Mouse (Mus musculus) heart, embryonic 14.5 days (tissue): ENCODE data around the gene Sik3. TPM values are rescaled to one million over a fixed set of nuclear protein-coding genes. Genes with fewer than 3 reads are reported as not detected.
A peak's percentile ranks its signal among the peaks of the same experiment; 100 is the strongest.

Experiments used
- ATAC-seq: fragments of 200-750 bp; cut with Nextera tagmentation; 2 replicates; pipeline ENCODE4 v1.8.0; 2017; ENCODE audit warnings: low read depth, moderate TSS enrichment; ENCODE audit not compliant: insufficient number of reproducible peaks, insufficient read depth, low FRiP score
- H3K27ac ChIP-seq, 2 experiments: fragments of 200-500 bp in 1 of 2; fragments of 300-500 bp in 1 of 2; sonication (generic) in 1 of 2; replicated peaks in 1 of 2; 2 replicates each; pipeline ENCODE4 v1.5.1; 2012 to 2014; ENCODE audit warnings: low read depth in 2 of 2, low read length in 2 of 2, control low read depth in 1 of 2, mild to moderate bottlenecking in 1 of 2, mixed read lengths in 1 of 2; ENCODE audit not compliant: control insufficient read depth in 1 of 2, insufficient read depth in 1 of 2
- H3K27me3 ChIP-seq: fragments of 300-500 bp; sonication (generic); 2 replicates; pipeline ENCODE4 v1.6.1; 2014; ENCODE audit warnings: mild to moderate bottlenecking, low read length, control low read depth; ENCODE audit not compliant: control insufficient read depth, insufficient read depth
- H3K36me3 ChIP-seq: fragments of 300-500 bp; sonication (generic); 2 replicates; pipeline ENCODE4 v1.6.1; 2014; ENCODE audit warnings: mild to moderate bottlenecking, control low read depth, low read length, mixed read lengths; ENCODE audit not compliant: control insufficient read depth, insufficient read depth
- H3K4me1 ChIP-seq, 2 experiments: fragments of 200-500 bp in 1 of 2; fragments of 300-500 bp in 1 of 2; sonication (generic) in 1 of 2; 2 replicates each; pipeline ENCODE4 v1.6.1; 2012 to 2014; ENCODE audit warnings: low read length in 2 of 2, control low read depth in 1 of 2, mixed read lengths in 1 of 2; ENCODE audit not compliant: control insufficient read depth in 2 of 2, insufficient read depth in 2 of 2
- H3K4me2 ChIP-seq: fragments of 300-500 bp; sonication (generic); 2 replicates; pipeline ENCODE4 v1.6.1; 2014; ENCODE audit warnings: mild to moderate bottlenecking, low read length
- H3K4me3 ChIP-seq, 2 experiments: fragments of 200-500 bp in 1 of 2; fragments of 300-500 bp in 1 of 2; sonication (generic) in 1 of 2; 2 replicates each; pipeline ENCODE4 v1.5.1; 2012 to 2014; ENCODE audit warnings: low read length in 2 of 2, mild to moderate bottlenecking in 2 of 2, control low read depth in 1 of 2, low read depth in 1 of 2, moderate library complexity in 1 of 2; ENCODE audit not compliant: control insufficient read depth in 1 of 2, insufficient read depth in 1 of 2
- H3K9ac ChIP-seq: fragments of 300-500 bp; sonication (generic); 2 replicates; pipeline ENCODE4 v1.6.1; 2014; ENCODE audit warnings: mild to moderate bottlenecking, low read length
- H3K9me3 ChIP-seq: fragments of 300-500 bp; sonication (generic); 2 replicates; pipeline ENCODE4 v1.6.1; 2016; ENCODE audit warnings: low read length, control low read depth; ENCODE audit not compliant: control insufficient read depth
- whole genome bisulfite sequencing: fragments of 180-500 bp; shearing (Covaris S2); extraction: QIAGEN DNeasy Blood & Tissue Kit; methylation state at CpG from one replicate; pipeline ENCODE4 v1.1.7; 2014; 5-methylcytosine and 5-hydroxymethylcytosine counted together
- polyA plus RNA-seq: library from polyadenylated mRNA; unstranded; fragments of >200 nt; fragmentation: Nextera tagmentation; extraction: Ambion mirVana; gene quantifications from 2 replicates; pipeline ENCODE4 v1.2.1, GENCODE M21; 2014

The Sik3 gene
- polyA plus RNA-seq, 1 experiment from 2014 or later: 14.1 TPM

- no peak for ATAC-seq
- WGBS: 84% methylated on average over 7 of the region's 7 CpGs
- Histone ChIP-seq H3K4me2 (no peak overlapping the region), H3K27me3 (no peaks in the 10 kb centered on the region), H3K4me3 (no peak overlapping the region), H3K27ac (no peak overlapping the region), H3K4me1 (peaks cover 0 to 2% of the 10 kb centered on the region in 2 experiments; a peak in 1 of 4 replicates), H3K9me3 (no peaks in the 10 kb centered on the region), H3K9ac (no peak overlapping the region), H3K36me3 (no peaks in the 10 kb centered on the region)
Measured at GRCm38 (mm10) chr9:46256177-46256576, 243.6 kb downstream of the Sik3 start.

GRCm38 (mm10) chr9:46256658-46257385, 244.2 kb downstream of the Sik3 start:
- Histone ChIP-seq H3K4me1 (peaks cover 0 to 2% of the 10 kb centered on the region in 2 experiments; a peak in 1 of 4 replicates), H3K4me2 (no peak overlapping the region), H3K4me3 (no peak overlapping the region), H3K27me3 (no peaks in the 10 kb centered on the region), H3K9me3 (no peaks in the 10 kb centered on the region), H3K9ac (no peak overlapping the region), H3K36me3 (no peaks in the 10 kb centered on the region), H3K27ac (peak overlapping the region in 1 of 2 experiments; percentile 60; a peak in 2 of 4 replicates)
- WGBS: 77% methylated on average over 10 of the region's 10 CpGs
- no peak for ATAC-seq

- Histone ChIP-seq H3K9ac (no peak overlapping the region), H3K9me3 (no peaks in the 10 kb centered on the region), H3K4me1 (peaks cover 0 to 2% of the 10 kb centered on the region in 2 experiments; a peak in 1 of 4 replicates), H3K4me2 (no peak overlapping the region), H3K27ac (peak overlapping the region in 1 of 2 experiments; percentile 76; a peak in 3 of 4 replicates), H3K36me3 (no peaks in the 10 kb centered on the region), H3K4me3 (no peak overlapping the region), H3K27me3 (no peaks in the 10 kb centered on the region)
- WGBS: 79% methylated on average over 3 of the region's 3 CpGs
- ATAC-seq: peak; percentile 62; the same call in 1 of the 2 replicates
Measured at GRCm38 (mm10) chr9:46257546-46257945, 244.9 kb downstream of the Sik3 start.

- H3K9me3 ChIP-seq: no peaks in the 10 kb centered on the region
- peaks cover 0 to 2% of the 10 kb centered on the region in 2 experiments; a peak in 1 of 4 replicates for H3K4me1 ChIP-seq
- no peak overlapping the region for H3K4me2 ChIP-seq
- H3K9ac ChIP-seq: no peak overlapping the region
- H3K27ac ChIP-seq: no peak overlapping the region
- ATAC-seq: no peak
- 79% methylated on average over 6 of the region's 6 CpGs for WGBS
- H3K36me3 ChIP-seq: no peaks in the 10 kb centered on the region
- H3K27me3 ChIP-seq: no peaks in the 10 kb centered on the region
- no peak overlapping the region for H3K4me3 ChIP-seq
Measured at GRCm38 (mm10) chr9:46259111-46259510, 246.5 kb downstream of the Sik3 start.

GRCm38 (mm10) chr9:46261131-46261530, 248.5 kb downstream of the Sik3 start:
- Histone ChIP-seq H3K9ac (no peak overlapping the region), H3K27ac (no peak overlapping the region), H3K4me2 (no peak overlapping the region), H3K4me1 (peaks cover 0 to 2% of the 10 kb centered on the region in 2 experiments; a peak in 1 of 4 replicates), H3K9me3 (no peaks in the 10 kb centered on the region), H3K27me3 (no peaks in the 10 kb centered on the region), H3K36me3 (no peaks in the 10 kb centered on the region), H3K4me3 (no peak overlapping the region)
- WGBS: 86% methylated on average over 7 of the region's 7 CpGs
- ATAC-seq: no peak

- no peaks in the 10 kb centered on the region for H3K9me3 ChIP-seq
- ATAC-seq: no peak
Measured at GRCm38 (mm10) chr9:46268343-46268873, 255.8 kb downstream of the Sik3 start, which contains the start of gene Apoa5. TSS of gene Apoa5 (plus strand) at chr9:46268633.

GRCm38 (mm10) chr9:46269125-46269524, 256.5 kb downstream of the Sik3 start:
- Histone ChIP-seq H3K27ac (no peak overlapping the region), H3K9me3 (no peaks in the 10 kb centered on the region), H3K36me3 (no peaks in the 10 kb centered on the region), H3K4me1 (peaks cover 4 to 7% of the 10 kb centered on the region in 2 experiments; a peak in 2 of 4 replicates), H3K4me3 (no peak overlapping the region), H3K27me3 (peaks cover 33% of the 10 kb centered on the region), H3K4me2 (no peak overlapping the region), H3K9ac (no peak overlapping the region)
- WGBS: 86% methylated on average over 5 of the region's 5 CpGs
- no peak for ATAC-seq

More at GRCm38 (mm10) chr9:46268343-46268873, 255.8 kb downstream of the Sik3 start, which contains the start of gene Apoa5:
- Histone ChIP-seq H3K9ac (no peak within 1 kb of the TSS), H3K27me3 (peaks cover 33% of the 10 kb centered on the region), H3K27ac (no peak within 1 kb of the TSS), H3K36me3 (no peaks in the 10 kb centered on the region), H3K4me3 (no peak within 1 kb of the TSS), H3K4me2 (no peak within 1 kb of the TSS), H3K4me1 (peaks cover under 1 to 2% of the 10 kb centered on the region in 2 experiments; a peak in 1 of 4 replicates)
- WGBS: 50% methylated on average over 7 of the region's 7 CpGs
